In genomic region chr19:7058541-7058940, GRCm38 (mm10) we compare ENCODE assay signal across 9 mouse cellular contexts. TPM values are rescaled to one million over a fixed set of nuclear protein-coding genes. Genes with fewer than 3 reads are reported as not detected.
A peak's percentile ranks its signal among the peaks of the same experiment; 100 is the strongest.
DNase-seq lines count a peak whose midpoint lies in the region; ATAC-seq and TF ChIP-seq lines count a peak whose summit lies in the region.
"Had no signal": no experiment of that assay in that cellular context is flagged by ENCODE, and none has a peak within 500 bp of the region (broad histone marks: within the 10 kb centered on the region; RNA-seq: fewer than 3 reads in every experiment).

No protein-coding gene starts in this region.

- WGBS in forebrain, embryonic 12.5 days: 44% methylated on average over 6 of the region's 6 CpGs
- 61% methylated on average over 6 of the region's 6 CpGs for WGBS in forebrain, embryonic 16.5 days
- 69% methylated on average over 6 of the region's 6 CpGs for WGBS in kidney, postnatal 0 days
- 68% methylated on average over 6 of the region's 6 CpGs for WGBS in intestine, embryonic 16.5 days
- WGBS in midbrain, postnatal 0 days: 66% methylated on average over 6 of the region's 6 CpGs

- no peak for TF ChIP-seq CTCF in kidney, postnatal 0 days (IDR thresholded peaks at IDR 0.05; ENCODE audit: low read depth)
- TF ChIP-seq CTCF in midbrain, postnatal 0 days (IDR thresholded peaks at IDR 0.05): no peak

- no peak overlapping the region for H3K4me3 ChIP-seq in forebrain, embryonic 12.5 days (replicated peaks)
- no peak overlapping the region for H3K4me3 ChIP-seq in forebrain, embryonic 16.5 days (replicated peaks; ENCODE audit: low read length)
- H3K4me3 ChIP-seq in kidney, postnatal 0 days (replicated peaks; ENCODE audit: low read depth, low read length): no peak overlapping the region
- no peak overlapping the region for H3K4me3 ChIP-seq in intestine, embryonic 16.5 days (ENCODE audit: low read length)
- no peak overlapping the region for H3K4me3 ChIP-seq in midbrain, postnatal 0 days (ENCODE audit: low read depth, low read length)

- no peaks in the 10 kb centered on the region for H3K36me3 ChIP-seq in forebrain, embryonic 12.5 days (replicated peaks)
- no peaks in the 10 kb centered on the region for H3K36me3 ChIP-seq in forebrain, embryonic 16.5 days (ENCODE audit: control insufficient read depth, insufficient read depth)
- H3K36me3 ChIP-seq in kidney, postnatal 0 days (ENCODE audit: insufficient read depth, low read length): no peaks in the 10 kb centered on the region
- no peaks in the 10 kb centered on the region for H3K36me3 ChIP-seq in intestine, embryonic 16.5 days (ENCODE audit: control insufficient read depth, insufficient read depth, low read length)
- no peaks in the 10 kb centered on the region for H3K36me3 ChIP-seq in midbrain, postnatal 0 days (ENCODE audit: insufficient read depth, low read length)

- H3K4me2 ChIP-seq in forebrain, embryonic 12.5 days: peak overlapping the region; percentile 100
- no peak overlapping the region for H3K4me2 ChIP-seq in forebrain, embryonic 16.5 days (ENCODE audit: low read length)
- peak overlapping the region; percentile 99 for H3K4me2 ChIP-seq in kidney, postnatal 0 days (ENCODE audit: low read length)
- peak overlapping the region; percentile 100; the same call in 1 of the 2 replicates for H3K4me2 ChIP-seq in intestine, embryonic 16.5 days (ENCODE audit: low read depth, low read length)
- peak overlapping the region; percentile 100; the same call in 1 of the 2 replicates for H3K4me2 ChIP-seq in midbrain, postnatal 0 days (ENCODE audit: low read depth, low read length, poor library complexity, severe bottlenecking)

- no peak for ATAC-seq in forebrain, embryonic 12.5 days (ENCODE audit: low FRiP score)
- ATAC-seq in forebrain, embryonic 16.5 days: no peak
- ATAC-seq in kidney, postnatal 0 days (replicated peaks; ENCODE audit: low FRiP score, low read depth): no peak
- ATAC-seq in intestine, embryonic 16.5 days: no peak
- ATAC-seq in midbrain, postnatal 0 days (ENCODE audit: low FRiP score): no peak

- DNase-seq in kidney, postnatal 0 days (ENCODE audit: low spot score): no peak
- no peak for DNase-seq in kidney, postnatal 10 days
- no peak for DNase-seq in midbrain, postnatal 0 days (ENCODE audit: low spot score)
- DNase-seq in embryo, embryonic 10 days (ENCODE audit: low spot score): no peak
- no peak for DNase-seq in spleen, adult 12 weeks (ENCODE audit: low spot score)
- DNase-seq: lung, postnatal 14 days had no signal

- no peak overlapping the region for H3K9ac ChIP-seq in forebrain, embryonic 12.5 days
- no peak overlapping the region for H3K9ac ChIP-seq in forebrain, embryonic 16.5 days (replicated peaks; ENCODE audit: low read depth, low read length)
- H3K9ac ChIP-seq in kidney, postnatal 0 days (ENCODE audit: low read depth, low read length): no peak overlapping the region
- H3K9ac ChIP-seq in intestine, embryonic 16.5 days (ENCODE audit: low read depth, low read length): no peak overlapping the region
- H3K9ac ChIP-seq in midbrain, postnatal 0 days (replicated peaks; ENCODE audit: low read length, poor library complexity, severe bottlenecking): no peak overlapping the region

- peaks cover 28% of the 10 kb centered on the region for H3K4me1 ChIP-seq in forebrain, embryonic 12.5 days
- H3K4me1 ChIP-seq in forebrain, embryonic 16.5 days (replicated peaks; ENCODE audit: control insufficient read depth, insufficient read depth, low read length): peaks cover 18% of the 10 kb centered on the region
- peaks cover 15% of the 10 kb centered on the region; the same call in 1 of the 2 replicates for H3K4me1 ChIP-seq in kidney, postnatal 0 days (replicated peaks; ENCODE audit: insufficient read depth, low read length)
- H3K4me1 ChIP-seq in intestine, embryonic 16.5 days (ENCODE audit: control insufficient read depth, insufficient read depth, low read length): peaks cover 19% of the 10 kb centered on the region
- H3K4me1 ChIP-seq in midbrain, postnatal 0 days (ENCODE audit: insufficient read depth, low read length): peaks cover 9% of the 10 kb centered on the region; the same call in 1 of the 2 replicates

- H3K27ac ChIP-seq in forebrain, embryonic 12.5 days: no peak overlapping the region
- no peak overlapping the region for H3K27ac ChIP-seq in forebrain, embryonic 16.5 days (ENCODE audit: low read length)
- peak overlapping the region; percentile 65 for H3K27ac ChIP-seq in kidney, postnatal 0 days
- H3K27ac ChIP-seq in intestine, embryonic 16.5 days (ENCODE audit: low read length): peak overlapping the region; percentile 3; the same call in 1 of the 2 replicates
- no peak overlapping the region for H3K27ac ChIP-seq in midbrain, postnatal 0 days (ENCODE audit: low read depth, low read length)

- H3K27me3 ChIP-seq in forebrain, embryonic 12.5 days: peaks cover 40% of the 10 kb centered on the region
- no peaks in the 10 kb centered on the region for H3K27me3 ChIP-seq in forebrain, embryonic 16.5 days (replicated peaks; ENCODE audit: control insufficient read depth, insufficient read depth, low read length)
- no peaks in the 10 kb centered on the region for H3K27me3 ChIP-seq in kidney, postnatal 0 days (ENCODE audit: insufficient read depth, low read length)
- H3K27me3 ChIP-seq in intestine, embryonic 16.5 days (replicated peaks; ENCODE audit: control insufficient read depth, insufficient read depth, low read length): no peaks in the 10 kb centered on the region
- no peaks in the 10 kb centered on the region for H3K27me3 ChIP-seq in midbrain, postnatal 0 days (ENCODE audit: insufficient read depth, low read length)

- H3K9me3 ChIP-seq in forebrain, embryonic 12.5 days: no peaks in the 10 kb centered on the region
- no peaks in the 10 kb centered on the region for H3K9me3 ChIP-seq in forebrain, embryonic 16.5 days (ENCODE audit: control insufficient read depth, low read length)
- H3K9me3 ChIP-seq in kidney, postnatal 0 days (replicated peaks; ENCODE audit: low read length): no peaks in the 10 kb centered on the region
- H3K9me3 ChIP-seq in intestine, embryonic 16.5 days (ENCODE audit: control insufficient read depth, low read length): no peaks in the 10 kb centered on the region
- no peaks in the 10 kb centered on the region for H3K9me3 ChIP-seq in midbrain, postnatal 0 days (ENCODE audit: low read length)

RNA-seq across cellular contexts. Expression of gene Macrod1, which starts 1.9 kb away (rescaled TPM):
- polyA plus RNA-seq in forebrain, embryonic 12.5 days (2016; fragmentation: Nextera tagmentation; extraction: Ambion mirVana): 4.4 and 5.3 TPM in 2 replicates
- 4.0 and 5.3 TPM in 2 replicates for polyA plus RNA-seq in forebrain, embryonic 16.5 days (2015; fragmentation: Nextera tagmentation; extraction: Ambion mirVana)
- 28.0 and 35.5 TPM in 2 replicates for polyA plus RNA-seq in kidney, postnatal 0 days (2015; fragmentation: Nextera tagmentation; extraction: Ambion mirVana)
- polyA plus RNA-seq in intestine, embryonic 16.5 days (2015; fragmentation: Nextera tagmentation; extraction: Ambion mirVana): 11.6 and 13.1 TPM in 2 replicates
- total RNA-seq in midbrain, postnatal 0 days (2014; rRNA removed): 1.4 and 5.1 TPM in 2 replicates
- polyA plus RNA-seq in midbrain, postnatal 0 days (2015; fragmentation: Nextera tagmentation; extraction: Ambion mirVana): 5.9 and 6.2 TPM in 2 replicates

RNA-seq across cellular contexts. Expression of gene Stip1, which starts 18.8 kb away (rescaled TPM):
- polyA plus RNA-seq in forebrain, embryonic 12.5 days (2016; fragmentation: Nextera tagmentation; extraction: Ambion mirVana): 324 and 357 TPM in 2 replicates
- polyA plus RNA-seq in forebrain, embryonic 16.5 days (2015; fragmentation: Nextera tagmentation; extraction: Ambion mirVana): 246 and 247 TPM in 2 replicates
- polyA plus RNA-seq in kidney, postnatal 0 days (2015; fragmentation: Nextera tagmentation; extraction: Ambion mirVana): 131 and 149 TPM in 2 replicates
- 194 and 208 TPM in 2 replicates for polyA plus RNA-seq in intestine, embryonic 16.5 days (2015; fragmentation: Nextera tagmentation; extraction: Ambion mirVana)
- 97.0 and 101 TPM in 2 replicates for total RNA-seq in midbrain, postnatal 0 days (2014; rRNA removed)
- polyA plus RNA-seq in midbrain, postnatal 0 days (2015; fragmentation: Nextera tagmentation; extraction: Ambion mirVana): 142 and 147 TPM in 2 replicates

RNA-seq across cellular contexts. Expression of gene Fermt3, which starts 39.3 kb away (rescaled TPM):
- polyA plus RNA-seq in forebrain, embryonic 12.5 days (2016; fragmentation: Nextera tagmentation; extraction: Ambion mirVana): 4.7 and 5.1 TPM in 2 replicates
- 3.3 and 3.8 TPM in 2 replicates for polyA plus RNA-seq in forebrain, embryonic 16.5 days (2015; fragmentation: Nextera tagmentation; extraction: Ambion mirVana)
- polyA plus RNA-seq in kidney, postnatal 0 days (2015; fragmentation: Nextera tagmentation; extraction: Ambion mirVana): 3.5 and 4.3 TPM in 2 replicates
- polyA plus RNA-seq in intestine, embryonic 16.5 days (2015; fragmentation: Nextera tagmentation; extraction: Ambion mirVana): 13.0 and 14.4 TPM in 2 replicates
- 5.6 and 6.2 TPM in 2 replicates for total RNA-seq in midbrain, postnatal 0 days (2014; rRNA removed)
- 3.0 and 3.4 TPM in 2 replicates for polyA plus RNA-seq in midbrain, postnatal 0 days (2015; fragmentation: Nextera tagmentation; extraction: Ambion mirVana)

RNA-seq across cellular contexts. Expression of gene Flrt1, which starts 47.0 kb away (rescaled TPM):
- polyA plus RNA-seq in forebrain, embryonic 12.5 days (2016; fragmentation: Nextera tagmentation; extraction: Ambion mirVana): 7.3 and 8.0 TPM in 2 replicates
- 13.8 and 16.1 TPM in 2 replicates for polyA plus RNA-seq in forebrain, embryonic 16.5 days (2015; fragmentation: Nextera tagmentation; extraction: Ambion mirVana)
- 4.8 and 5.1 TPM in 2 replicates for polyA plus RNA-seq in kidney, postnatal 0 days (2015; fragmentation: Nextera tagmentation; extraction: Ambion mirVana)
- polyA plus RNA-seq in intestine, embryonic 16.5 days (2015; fragmentation: Nextera tagmentation; extraction: Ambion mirVana): 1.6 and 1.9 TPM in 2 replicates
- 9.9 and 11.4 TPM in 2 replicates for total RNA-seq in midbrain, postnatal 0 days (2014; rRNA removed)
- polyA plus RNA-seq in midbrain, postnatal 0 days (2015; fragmentation: Nextera tagmentation; extraction: Ambion mirVana): 9.8 and 11.9 TPM in 2 replicates

Comparison
In these comparisons a context has a peak if more than half of its experiments do, and no peak if none do; other contexts are left out.
1. H3K27ac ChIP-seq: peak in kidney, postnatal 0 days (single experiment) and intestine, embryonic 16.5 days (single experiment); none in forebrain, embryonic 12.5 days (single experiment), forebrain, embryonic 16.5 days (single experiment) and midbrain, postnatal 0 days (single experiment).